Comparison of ENCODE assay signal across 9 mouse cellular contexts in the genomic region with DNA sequence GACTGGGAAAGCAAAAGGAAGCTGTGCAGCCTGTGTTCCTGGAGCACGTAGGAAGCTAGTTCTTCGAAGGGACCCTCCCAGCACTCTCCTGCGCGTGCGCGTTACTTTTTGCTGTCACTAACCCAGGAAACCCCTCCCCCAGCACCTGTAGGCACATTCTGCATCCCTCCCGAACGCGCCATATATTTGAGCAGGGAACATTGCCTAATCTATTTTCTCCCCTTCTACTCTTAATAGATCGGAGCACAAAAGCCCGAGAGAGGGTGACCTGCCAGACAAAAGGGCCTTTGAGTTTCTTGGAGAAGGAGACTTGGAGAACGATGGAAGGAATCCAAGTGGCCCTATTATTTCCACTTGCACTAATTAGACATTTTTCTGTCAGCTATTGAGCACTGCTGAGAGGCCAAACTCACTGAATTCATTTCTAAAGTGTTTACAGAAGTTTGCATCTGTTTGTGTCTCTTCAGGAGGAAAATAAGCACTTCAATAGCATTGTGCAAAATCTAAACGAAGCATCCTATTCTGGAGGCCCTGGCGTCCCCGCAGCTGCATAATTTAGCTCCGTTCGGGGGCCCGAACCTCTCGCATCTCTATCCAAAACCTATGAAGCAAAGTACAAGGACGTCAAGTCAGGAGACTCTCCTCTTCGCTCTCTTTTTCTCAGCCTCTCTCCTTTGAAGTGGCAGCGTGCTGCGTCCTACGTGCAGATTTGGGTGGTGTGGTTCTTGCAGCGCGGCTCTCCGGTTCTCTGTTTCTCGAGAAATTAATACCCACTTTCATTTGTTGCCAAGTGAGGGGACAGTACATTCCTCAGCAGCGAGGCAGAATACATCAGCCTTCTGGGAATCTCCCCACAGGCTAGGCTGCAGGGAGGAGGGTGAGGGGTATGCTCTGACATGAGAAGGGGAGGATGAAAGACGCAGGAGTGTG.
A peak's percentile ranks its signal among the peaks of the same experiment; 100 is the strongest.
DNase-seq lines count a peak whose midpoint lies in the region; ATAC-seq and TF ChIP-seq lines count a peak whose summit lies in the region.
"Had no signal": no experiment of that assay in that cellular context is flagged by ENCODE, and none has a peak within 500 bp of the region (broad histone marks: within the 10 kb centered on the region; RNA-seq: fewer than 3 reads in every experiment).

No protein-coding gene starts in this region.

- peak overlapping the region; percentile 47 for H3K4me2 ChIP-seq in forebrain, embryonic 12.5 days
- H3K4me2 ChIP-seq in intestine, postnatal 0 days (replicated peaks; ENCODE audit: low read depth): peak overlapping the region; percentile 47
- peak overlapping the region; percentile 42 for H3K4me2 ChIP-seq in liver, embryonic 11.5 days

- peaks cover 68% of the 10 kb centered on the region for H3K27me3 ChIP-seq in forebrain, embryonic 12.5 days
- H3K27me3 ChIP-seq in intestine, postnatal 0 days (replicated peaks; ENCODE audit: control insufficient read depth, insufficient read depth, low read length): no peaks in the 10 kb centered on the region
- no peaks in the 10 kb centered on the region for H3K27me3 ChIP-seq in liver, embryonic 11.5 days (replicated peaks; ENCODE audit: control insufficient read depth, insufficient read depth, low read length)

- ATAC-seq in forebrain, embryonic 12.5 days (ENCODE audit: low FRiP score): peak; percentile 87
- no peak for ATAC-seq in intestine, postnatal 0 days
- no peak for ATAC-seq in liver, embryonic 11.5 days (replicated peaks; ENCODE audit: low FRiP score)

- peak overlapping the region; percentile 19 for H3K4me3 ChIP-seq in forebrain, embryonic 12.5 days (replicated peaks)
- H3K4me3 ChIP-seq in intestine, postnatal 0 days (ENCODE audit: low read depth, low read length): no peak overlapping the region
- H3K4me3 ChIP-seq in liver, embryonic 11.5 days (ENCODE audit: low read depth, low read length): no peak overlapping the region

- peak; percentile 52 to 55 for DNase-seq in kidney, postnatal 4 days
- DNase-seq in kidney, adult 8-10 months: no peak
- peak; percentile 39 for DNase-seq in liver, embryonic 11.5 days (ENCODE audit: low spot score)
- peak; percentile 13 for DNase-seq in right cerebral cortex, postnatal 25 days
- no peak for DNase-seq in ovary, postnatal 14 days (ENCODE audit: low spot score)
- DNase-seq in gastrocnemius, postnatal 25 days: no peak

- no peaks in the 10 kb centered on the region for H3K36me3 ChIP-seq in forebrain, embryonic 12.5 days (replicated peaks)
- H3K36me3 ChIP-seq in intestine, postnatal 0 days (ENCODE audit: control insufficient read depth, insufficient read depth): no peaks in the 10 kb centered on the region
- H3K36me3 ChIP-seq in liver, embryonic 11.5 days (ENCODE audit: control insufficient read depth, insufficient read depth, low read length): no peaks in the 10 kb centered on the region

- no peaks in the 10 kb centered on the region; the same call in 1 of the 2 replicates for H3K9me3 ChIP-seq in forebrain, embryonic 12.5 days
- H3K9me3 ChIP-seq in intestine, postnatal 0 days (ENCODE audit: control insufficient read depth): no peaks in the 10 kb centered on the region
- no peaks in the 10 kb centered on the region for H3K9me3 ChIP-seq in liver, embryonic 11.5 days (ENCODE audit: control insufficient read depth, low read length)

- H3K4me1 ChIP-seq in forebrain, embryonic 12.5 days: peaks cover 30% of the 10 kb centered on the region
- no peaks in the 10 kb centered on the region for H3K4me1 ChIP-seq in intestine, postnatal 0 days (replicated peaks; ENCODE audit: control insufficient read depth, insufficient read depth, low read length)
- H3K4me1 ChIP-seq in liver, embryonic 11.5 days (replicated peaks; ENCODE audit: control insufficient read depth, insufficient read depth, low read length): no peaks in the 10 kb centered on the region

- WGBS in forebrain, embryonic 12.5 days: under 1% methylated on average over 30 of the region's 30 CpGs
- WGBS in intestine, postnatal 0 days: 24% methylated on average over 30 of the region's 30 CpGs
- 27% methylated on average over 30 of the region's 30 CpGs for WGBS in liver, embryonic 11.5 days

- peak overlapping the region; percentile 21; the same call in 1 of the 2 replicates for H3K9ac ChIP-seq in forebrain, embryonic 12.5 days
- H3K9ac ChIP-seq in intestine, postnatal 0 days (ENCODE audit: low read depth, low read length): no peak overlapping the region
- no peak overlapping the region for H3K9ac ChIP-seq in liver, embryonic 11.5 days (ENCODE audit: low read depth, low read length)

- H3K27ac ChIP-seq in forebrain, embryonic 12.5 days: peak overlapping the region; percentile 92
- no peak overlapping the region for H3K27ac ChIP-seq in intestine, postnatal 0 days (ENCODE audit: low read depth, low read length)
- no peak overlapping the region for H3K27ac ChIP-seq in liver, embryonic 11.5 days (ENCODE audit: low read depth, low read length)
- H3K27ac ChIP-seq: macrophage had no signal

- no peak for TF ChIP-seq CTCF in intestine, postnatal 0 days (IDR thresholded peaks at IDR 0.05; ENCODE audit: low read depth)

Comparison
In these comparisons a context has a peak if more than half of its experiments do, and no peak if none do; other contexts are left out.
1. DNase-seq: peak in kidney, postnatal 4 days (2 of 2), liver, embryonic 11.5 days (single experiment) and right cerebral cortex, postnatal 25 days (single experiment); none in kidney, adult 8-10 months (0 of 2), ovary, postnatal 14 days (single experiment) and gastrocnemius, postnatal 25 days (single experiment).
2. Peak in every context shown above with its lines, with median percentiles within 50 percentile points of each other: H3K4me2 ChIP-seq.